Mouse (Mus musculus) monocyte, adult 5-6 weeks (primary cell): Measurements from ENCODE around the gene Olfm4. TPM values are rescaled to one million over a fixed set of nuclear protein-coding genes. Genes with fewer than 3 reads are reported as not detected.

Experiments used
- ATAC-seq: fragments of 153-309, 156-312 bp; replicated peaks from 2 replicates; pipeline ENCODE4 v1.8.0; 2017; ENCODE audit warnings: mild to moderate bottlenecking; ENCODE audit not compliant: low TSS enrichment, insufficient number of reproducible peaks, severe bottlenecking, poor library complexity, low FRiP score
- total RNA-seq: library from RNA; stranded (forward); fragments of 200-1000, 200-491, 200-594 nt; gene quantifications from 3 replicates; pipeline ENCODE4 v1.2.3, GENCODE M21; 2017

Olfm4 gene
- total RNA-seq = not detected in 3 replicates

GRCm38 (mm10) chr14:79983781-79984180, at the start of gene Olfm4:
Gene Olfm4, plus strand, starts transcription at chr14:79984081.
- no peak for ATAC-seq

GRCm38 (mm10) chr14:79934426-79934825, 49.5 kb upstream of the Olfm4 start:
- no peak for ATAC-seq

- no peak for ATAC-seq
Observed at GRCm38 (mm10) chr14:79936879-79937468, 46.9 kb upstream of the Olfm4 start.

GRCm38 (mm10) chr14:79945876-79946275, 38.0 kb upstream of the Olfm4 start:
- ATAC-seq = no peak

- ATAC-seq = no peak
Observed at GRCm38 (mm10) chr14:79955678-79956077, 28.2 kb upstream of the Olfm4 start.

GRCm38 (mm10) chr14:79957789-79958487, 25.9 kb upstream of the Olfm4 start:
- ATAC-seq = no peak

GRCm38 (mm10) chr14:79961187-79961586, 22.7 kb upstream of the Olfm4 start:
- ATAC-seq = no peak

GRCm38 (mm10) chr14:79961602-79962001, 22.3 kb upstream of the Olfm4 start:
- no peak for ATAC-seq

- no peak for ATAC-seq
Observed at GRCm38 (mm10) chr14:79970165-79970564, 13.7 kb upstream of the Olfm4 start.

- ATAC-seq = no peak
Observed at GRCm38 (mm10) chr14:79970928-79971738, 12.7 kb upstream of the Olfm4 start.

- no peak for ATAC-seq
Observed at GRCm38 (mm10) chr14:79981437-79981836, 2.4 kb upstream of the Olfm4 start.

GRCm38 (mm10) chr14:79985137-79985670, 1.3 kb downstream of the Olfm4 start:
- no peak for ATAC-seq

- no peak for ATAC-seq
Observed at GRCm38 (mm10) chr14:79985696-79986095, 1.8 kb downstream of the Olfm4 start.

GRCm38 (mm10) chr14:79986831-79987230, 3.0 kb downstream of the Olfm4 start:
- no peak for ATAC-seq

GRCm38 (mm10) chr14:79989785-79990184, 5.9 kb downstream of the Olfm4 start:
- ATAC-seq = no peak

GRCm38 (mm10) chr14:79990547-79990946, 6.7 kb downstream of the Olfm4 start:
- ATAC-seq = no peak

GRCm38 (mm10) chr14:79997534-79997933, 13.7 kb downstream of the Olfm4 start:
- no peak for ATAC-seq

- no peak for ATAC-seq
Observed at GRCm38 (mm10) chr14:80000110-80000531, 16.2 kb downstream of the Olfm4 start.

- no peak for ATAC-seq
Observed at GRCm38 (mm10) chr14:80007686-80008085, 23.8 kb downstream of the Olfm4 start.
